Mouse (Mus musculus) layer of hippocampus, adult 9-10 months (tissue): Measurements from ENCODE around the gene Adgrb3.
"Not testable (repeated sequence)": the region's sequence is repeated elsewhere in the genome, so short reads cannot be mapped to it uniquely, and the experiment has no call there.

Experiments used
- DNase-seq: peaks from one replicate; pipeline ENCODE4 v3.0.0; 2022; ENCODE audit warnings: low spot score

Adgrb3 gene

GRCm38 (mm10) chr1:25106679-25107078, 722.8 kb downstream of the Adgrb3 start:
- DNase-seq, result no peak

DNA sequence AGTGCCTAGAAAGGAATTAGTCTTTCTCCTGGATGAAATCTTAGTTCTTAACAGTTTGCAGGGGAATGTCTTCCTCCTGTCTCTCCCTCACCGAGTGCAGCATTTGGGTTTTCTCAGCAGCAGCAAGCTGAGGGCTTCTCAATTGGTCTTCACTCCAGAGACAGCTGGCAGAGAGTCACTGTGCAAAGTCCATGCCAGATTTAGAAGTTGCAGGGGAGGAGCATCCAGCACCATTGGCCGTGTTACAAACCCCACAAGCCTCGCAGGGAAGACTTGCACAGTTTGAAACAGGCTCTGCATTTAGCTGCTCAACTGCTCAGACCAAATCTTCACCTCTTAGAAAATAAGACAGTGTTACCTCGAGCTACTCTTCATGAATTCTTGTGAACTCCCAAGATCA, 724.1 kb downstream of the Adgrb3 start:
- DNase-seq, result peak; percentile 66

DNA sequence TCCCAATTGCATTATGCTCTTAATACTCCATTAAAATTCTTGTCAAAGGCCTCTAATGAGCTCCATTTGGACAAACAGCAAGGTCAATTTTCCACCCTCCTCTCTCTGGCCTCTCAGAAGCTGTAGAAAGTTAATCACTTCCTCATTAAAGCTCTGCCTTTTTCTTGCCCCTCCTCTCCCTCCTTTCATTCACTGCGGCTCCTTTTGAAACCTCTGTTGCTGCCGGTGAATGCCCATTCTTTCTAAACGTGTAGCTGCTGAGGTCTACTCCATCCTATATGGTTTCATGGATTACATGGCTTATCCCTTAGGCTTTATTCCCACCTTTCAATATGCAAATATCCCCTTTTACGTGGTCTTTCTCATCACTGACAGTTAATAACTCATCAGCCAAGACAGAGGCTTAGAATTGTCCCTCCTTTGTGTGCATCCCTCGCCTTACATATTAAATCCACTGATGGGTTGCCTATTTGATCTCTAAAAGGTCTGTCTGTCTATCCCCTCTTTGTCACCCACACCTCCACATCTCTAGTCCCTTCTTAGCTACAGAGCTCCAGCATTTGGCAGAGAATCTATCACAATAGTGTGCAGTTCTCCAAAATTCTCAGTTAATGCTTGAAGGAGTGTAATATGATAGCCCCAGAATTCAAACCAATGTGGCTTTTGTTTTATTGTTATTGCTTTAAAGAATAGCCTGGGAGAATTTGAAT, 741.3 kb downstream of the Adgrb3 start:
- DNase-seq, result no peak

- DNase-seq, result no peak
These were observed 743.7 kb downstream of the Adgrb3 start for GRCm38 (mm10) chr1:25085616-25086372.

DNA sequence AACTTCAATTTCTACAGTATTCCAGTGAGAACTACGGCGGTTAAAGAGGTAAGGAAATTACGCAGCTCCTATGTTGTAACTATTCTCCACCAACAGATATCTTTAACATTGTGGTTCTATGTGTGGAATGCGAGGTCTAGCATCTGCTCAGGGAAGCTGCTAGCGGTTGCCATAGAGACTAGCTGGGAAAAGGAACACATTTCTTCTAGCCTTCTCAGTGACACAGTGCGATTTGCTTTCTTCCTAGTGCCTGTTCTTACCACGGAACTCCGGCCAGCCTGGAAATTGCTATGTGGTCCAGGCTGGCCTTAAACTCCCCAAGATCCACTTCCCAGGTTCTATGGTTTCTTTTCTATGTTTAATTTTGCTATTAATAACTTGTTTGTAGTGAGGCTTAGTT, 747.1 kb downstream of the Adgrb3 start:
- no peak for DNase-seq

- no peak for DNase-seq
These were observed 748.1 kb downstream of the Adgrb3 start for GRCm38 (mm10) chr1:25081265-25081849.

DNA sequence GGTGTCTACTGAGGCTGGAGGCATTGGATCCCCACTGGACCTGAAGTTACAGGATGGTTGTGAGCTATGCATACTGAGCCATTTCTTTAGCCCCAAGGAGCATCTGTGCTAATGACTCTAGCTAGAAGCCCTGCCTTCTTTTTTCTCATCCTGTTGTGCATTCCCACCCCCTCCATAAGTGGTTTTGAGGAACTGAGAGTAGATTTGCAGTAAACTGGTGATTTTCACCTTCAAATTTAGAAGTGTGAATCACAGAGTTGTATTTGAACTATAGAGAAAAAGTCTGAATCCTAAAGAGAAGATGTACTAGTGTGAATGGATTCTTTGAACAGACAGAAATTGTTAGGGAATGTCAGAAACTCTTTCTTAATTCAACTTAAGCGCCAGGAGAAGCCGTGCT, 750.1 kb downstream of the Adgrb3 start:
- DNase-seq, result no peak

- no peak for DNase-seq
These were observed 753.6 kb downstream of the Adgrb3 start for GRCm38 (mm10) chr1:25075952-25076351.

DNA sequence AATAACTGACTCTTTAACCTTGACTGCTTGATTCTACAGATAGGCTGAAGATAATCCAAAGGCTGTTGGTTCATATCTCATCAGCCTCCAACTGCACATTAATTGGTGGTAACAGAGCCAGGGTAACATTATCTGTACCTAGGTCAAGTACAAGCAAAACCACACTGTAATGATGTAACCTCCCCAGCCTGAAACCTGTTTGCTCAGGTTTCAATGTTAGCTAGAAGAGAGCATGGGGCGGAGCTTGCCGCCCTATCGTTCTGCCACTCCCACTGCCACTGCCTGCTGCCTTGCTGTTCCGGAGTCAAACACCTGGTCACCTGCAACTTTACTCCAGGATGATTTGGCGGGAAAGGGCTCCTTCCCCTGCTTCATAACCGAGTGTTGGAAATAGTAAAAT, 765.5 kb downstream of the Adgrb3 start:
- no peak for DNase-seq

DNA sequence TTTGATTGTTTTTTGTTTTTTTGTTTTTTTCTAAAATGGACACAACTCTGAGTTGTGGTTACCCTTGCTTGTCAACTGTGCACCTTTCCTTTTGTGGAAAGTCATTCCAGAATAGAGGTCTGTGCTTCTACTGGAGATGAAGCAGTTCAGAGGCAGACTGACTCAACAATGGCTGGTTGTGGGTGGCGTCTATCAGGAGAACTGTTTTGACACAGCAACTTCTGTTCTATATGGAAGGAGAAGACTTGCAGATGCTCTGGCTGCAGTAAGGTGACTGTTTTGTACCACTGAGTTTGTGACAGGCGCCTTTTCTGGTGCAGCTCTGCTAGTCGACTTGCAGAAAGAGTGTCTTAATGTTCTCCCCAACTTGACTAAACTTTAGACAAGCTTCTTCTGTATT, 768.6 kb downstream of the Adgrb3 start:
- DNase-seq, result no peak

DNA sequence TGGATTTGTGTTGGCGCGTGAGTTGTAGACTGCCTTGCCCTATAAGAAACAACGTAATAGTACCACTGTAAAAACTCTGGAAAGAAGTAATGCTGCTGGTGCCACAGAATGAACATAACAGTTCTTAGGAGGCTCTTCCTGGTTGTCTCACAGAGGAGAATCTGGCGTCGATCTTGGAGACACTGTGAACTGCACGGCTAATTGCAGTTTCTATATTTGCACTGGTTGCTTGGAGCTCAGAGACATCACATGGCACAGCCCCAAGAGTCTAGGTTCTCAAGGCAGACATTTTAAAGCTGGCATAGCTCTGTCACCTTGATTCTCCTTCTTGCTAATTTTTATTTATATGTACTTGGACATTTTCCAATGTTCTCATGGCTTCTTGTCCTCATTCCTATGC, 769.3 kb downstream of the Adgrb3 start:
- no peak for DNase-seq

DNA sequence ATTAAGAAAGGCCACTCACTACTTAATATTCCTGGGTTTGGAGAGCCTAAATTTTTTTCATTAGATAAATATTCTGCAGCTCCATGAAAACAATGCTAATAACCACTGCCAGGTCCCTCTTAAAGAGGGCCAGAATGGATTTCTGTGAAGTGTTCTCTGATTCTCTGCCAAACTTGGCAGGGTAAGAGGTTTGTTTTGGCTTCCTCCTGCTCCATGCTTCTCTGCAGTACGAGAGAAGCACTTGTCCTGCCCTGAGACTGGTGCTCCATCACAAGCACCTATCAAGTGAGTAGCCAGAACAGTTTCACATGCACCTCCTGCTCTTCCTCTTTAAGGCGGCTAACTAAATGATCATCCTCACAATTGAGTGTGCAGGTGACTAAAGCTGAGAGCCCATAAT, 771.9 kb downstream of the Adgrb3 start:
- DNase-seq, result no peak

DNA sequence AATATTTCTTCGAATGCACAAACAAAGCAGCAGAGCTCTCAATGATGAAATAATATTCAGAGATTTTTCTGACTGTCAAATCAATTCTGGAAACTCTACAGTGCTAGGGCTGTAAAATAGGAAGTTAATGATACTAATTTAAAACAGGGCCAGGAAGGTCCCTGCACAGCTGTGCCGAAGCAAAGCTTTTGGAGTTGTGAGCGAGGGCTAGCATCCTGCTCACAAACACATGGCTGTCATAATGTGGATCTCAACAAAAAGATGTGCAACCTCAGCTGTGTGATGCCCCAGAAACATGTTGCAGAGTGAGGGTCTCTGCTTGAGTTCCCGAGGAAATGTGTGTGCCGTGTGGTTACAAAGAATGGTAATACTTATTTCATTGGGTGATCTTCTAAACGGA, 772.3 kb downstream of the Adgrb3 start:
- no peak for DNase-seq

DNA sequence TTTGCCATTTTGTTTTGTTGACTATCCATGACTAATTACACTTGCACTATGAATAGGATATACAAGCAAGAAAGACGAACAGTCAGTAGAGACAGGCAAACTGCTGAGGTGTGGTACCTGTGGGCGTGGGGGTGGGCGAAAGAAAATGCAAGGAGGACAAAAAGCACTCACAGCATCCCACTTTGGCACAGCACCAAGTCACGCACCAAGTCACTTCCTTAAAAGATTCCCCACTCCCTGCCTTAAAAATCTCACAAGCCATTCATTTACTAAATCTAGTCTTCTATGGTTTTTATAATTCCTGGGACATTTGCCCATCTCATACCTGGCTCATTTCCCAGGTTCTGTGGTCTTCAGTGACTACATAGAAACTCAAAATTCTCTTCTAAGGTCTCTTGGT, 787.4 kb downstream of the Adgrb3 start:
- DNase-seq, result no peak

GRCm38 (mm10) chr1:25034161-25034560, 795.3 kb downstream of the Adgrb3 start:
- DNase-seq, result no peak

GRCm38 (mm10) chr1:25033155-25034095, 796.1 kb downstream of the Adgrb3 start:
- DNase-seq, result no peak

- DNase-seq, result no peak
These were observed 806.4 kb downstream of the Adgrb3 start for GRCm38 (mm10) chr1:25023156-25023555.

DNA sequence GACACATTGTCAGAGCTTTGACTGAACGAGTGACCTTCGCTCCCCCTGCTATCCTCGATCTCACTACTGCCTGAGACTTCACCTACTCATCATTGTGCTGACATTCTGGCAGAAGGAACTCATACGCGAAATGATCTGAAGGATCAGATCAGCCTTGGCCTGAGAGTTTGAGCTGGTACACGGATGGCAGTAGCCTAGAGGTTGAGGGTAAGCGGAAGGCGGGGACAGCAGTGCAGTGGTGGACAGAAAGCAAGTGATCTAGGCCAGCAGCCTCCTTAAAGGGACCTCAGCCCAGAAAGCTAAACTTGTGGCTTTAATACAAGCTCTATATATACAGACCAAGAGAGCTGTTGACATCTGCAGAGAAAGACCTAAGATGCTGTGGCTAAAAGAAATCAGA, 811.7 kb downstream of the Adgrb3 start:
- not testable (repeated sequence) for DNase-seq
